Mouse (Mus musculus) natural killer cell, adult 2 months (primary cell): Measurements from ENCODE around the gene Xpc.
"Not testable (repeated sequence)": the region's sequence is repeated elsewhere in the genome, so short reads cannot be mapped to it uniquely, and the experiment has no call there.

ENCODE experiments used
- DNase-seq, 2 experiments: peaks; one replicate each; pipeline ENCODE4 v3.0.0; 2022; ENCODE audit warnings: low spot score in 2 of 2

Gene Xpc

GRCm38 (mm10) chr6:91472868-91473804 is 42.6 kb downstream of the Xpc start, which contains the start of the genes Chchd4 and Tmem43:
TSS of gene Chchd4 (minus strand) at chr6:91473546.
TSS of gene Tmem43 (plus strand) at chr6:91473703.
- peak; percentile 97 to 98 for DNase-seq

GRCm38 (mm10) chr6:91472319-91472718 is 43.4 kb downstream of the Xpc start:
- DNase-seq = peak in 1 of 2 experiments; percentile 15

GRCm38 (mm10) chr6:91471427-91471826 is 44.3 kb downstream of the Xpc start:
- not testable (repeated sequence) for DNase-seq

GRCm38 (mm10) chr6:91470712-91471111 is 45.0 kb downstream of the Xpc start:
- no peak for DNase-seq

- DNase-seq = no peak
Measured at GRCm38 (mm10) chr6:91467106-91467505, 48.6 kb downstream of the Xpc start.

- no peak for DNase-seq
Measured at GRCm38 (mm10) chr6:91465756-91466155, 49.9 kb downstream of the Xpc start.

DNA sequence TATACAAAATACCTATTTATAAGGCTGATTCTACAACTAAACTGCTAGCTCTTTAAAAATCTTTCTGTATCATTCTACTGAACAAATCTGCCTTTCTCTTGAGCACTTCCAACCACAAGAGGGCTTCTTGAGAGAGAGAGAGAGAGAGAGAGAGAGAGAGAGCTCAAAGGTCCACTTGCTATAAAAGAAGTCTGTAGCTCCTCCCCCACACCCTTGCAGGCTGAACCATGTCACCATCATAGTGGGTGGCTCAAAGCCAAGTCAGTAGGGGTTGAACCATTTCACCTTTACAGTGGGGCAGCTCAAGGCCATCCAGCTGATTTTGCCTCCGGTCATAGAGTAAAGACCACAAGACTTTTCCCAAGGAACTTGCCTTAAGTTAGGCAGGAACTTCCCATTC is 56.2 kb downstream of the Xpc start:
- DNase-seq = no peak

- no peak for DNase-seq
Measured at GRCm38 (mm10) chr6:91454546-91454945, 61.1 kb downstream of the Xpc start.

DNA sequence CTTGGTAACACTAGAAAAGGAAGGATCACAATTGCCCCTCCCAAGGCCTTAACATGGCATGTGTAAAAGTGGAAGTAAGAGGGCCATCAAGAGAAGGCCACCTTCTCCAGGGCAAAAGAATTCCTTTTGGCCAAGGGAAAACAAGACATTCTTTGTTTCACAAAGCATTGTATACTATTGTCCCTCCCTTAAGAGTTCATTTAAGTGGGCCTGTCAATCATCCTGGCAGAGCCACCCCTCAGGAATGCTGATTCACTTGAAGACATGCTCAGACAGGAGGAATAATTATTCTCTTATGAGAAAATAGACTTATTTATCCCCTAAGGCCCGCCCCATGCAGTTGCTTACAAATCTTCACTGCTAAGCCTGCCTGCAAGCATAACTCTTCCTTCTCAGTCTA is 63.6 kb downstream of the Xpc start:
- DNase-seq = no peak

DNA sequence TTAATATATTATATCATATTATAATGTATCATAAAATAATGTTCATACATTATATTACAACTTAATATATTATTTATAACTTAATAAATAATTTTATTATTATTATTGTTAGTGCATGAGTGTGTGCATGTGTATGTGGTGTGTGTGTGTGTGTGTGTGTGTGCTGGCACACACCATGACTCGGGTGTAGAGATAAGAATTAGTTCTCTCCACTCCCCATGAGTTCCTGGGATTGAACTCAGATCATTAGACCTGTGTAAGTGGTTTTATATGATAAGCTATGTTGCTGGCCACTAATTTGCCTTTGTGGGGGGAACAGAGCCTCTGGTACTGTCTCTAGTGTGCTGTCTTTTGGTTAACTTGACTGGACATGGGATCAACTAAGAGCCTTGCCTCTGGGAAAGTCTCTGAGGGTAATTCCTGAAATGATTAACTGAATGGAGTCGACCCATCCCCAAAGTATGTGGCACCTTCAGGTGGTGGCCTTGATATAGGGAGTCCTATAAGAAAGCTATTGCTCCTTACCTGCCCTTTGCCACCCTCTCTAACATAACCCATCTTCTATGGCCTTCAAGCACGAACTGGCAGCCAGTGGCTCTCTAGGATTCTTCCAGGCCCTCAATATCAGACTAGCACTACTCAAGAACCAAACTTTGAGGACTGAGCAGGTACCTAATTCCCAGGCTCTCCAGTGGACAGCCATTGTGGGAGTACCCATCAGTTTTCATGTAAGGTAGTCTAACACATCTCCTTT is 66.0 kb downstream of the Xpc start:
- no peak for DNase-seq

DNA sequence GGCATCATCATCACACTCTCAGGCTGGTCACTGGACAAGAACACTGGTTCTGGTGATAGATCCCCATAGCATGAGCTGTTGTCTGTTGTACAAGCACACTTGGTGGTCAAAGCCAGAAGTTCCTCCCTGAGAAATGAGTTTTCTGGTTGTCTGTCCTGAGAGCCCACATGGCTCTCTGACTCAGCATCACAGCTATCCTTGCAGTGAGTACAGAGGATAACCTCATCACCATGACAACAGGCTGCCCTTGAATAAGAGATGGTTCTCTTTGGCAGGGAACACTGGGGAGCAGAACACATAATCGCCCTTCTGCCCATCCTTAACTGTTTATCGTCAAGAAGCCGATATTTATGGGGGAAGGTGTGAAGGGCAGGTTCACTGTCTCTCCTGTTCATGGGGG is 70.4 kb downstream of the Xpc start:
- DNase-seq = no peak

DNA sequence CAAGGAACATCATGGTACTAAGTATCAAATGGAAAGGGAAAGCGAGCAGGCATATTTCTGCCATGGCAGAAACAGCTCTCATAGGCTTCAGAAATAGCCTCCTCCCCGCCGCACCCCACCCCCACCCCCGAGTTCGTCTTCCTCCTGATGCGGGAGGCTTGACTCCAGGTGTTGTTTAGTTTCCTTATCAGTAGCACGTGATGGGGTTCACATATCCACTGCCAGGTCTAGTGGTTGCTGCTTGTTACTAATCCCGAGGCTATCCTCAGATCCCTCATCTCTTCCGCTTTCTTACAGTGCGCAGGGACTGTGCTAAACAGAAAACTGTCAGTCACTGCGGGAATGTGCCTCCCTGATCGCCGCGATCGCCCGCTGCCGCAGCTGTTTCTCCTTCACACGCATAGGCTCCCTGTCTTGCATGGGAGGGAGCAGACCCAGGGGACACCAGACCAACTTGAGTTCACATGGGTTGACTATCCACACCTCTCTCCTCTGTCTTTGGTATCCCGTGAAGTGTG is 74.5 kb downstream of the Xpc start:
- DNase-seq = no peak

GRCm38 (mm10) chr6:91440474-91441144 is 75.1 kb downstream of the Xpc start:
- peak; percentile 90 to 93 for DNase-seq
